Mouse (Mus musculus): ENCODE data around the gene Lce1d. TPM values are rescaled to one million over a fixed set of nuclear protein-coding genes. Genes with fewer than 3 reads are reported as not detected.

Lce1d gene
- polyA plus RNA-seq, 1 experiment from 2014 or later: not detected

DNA sequence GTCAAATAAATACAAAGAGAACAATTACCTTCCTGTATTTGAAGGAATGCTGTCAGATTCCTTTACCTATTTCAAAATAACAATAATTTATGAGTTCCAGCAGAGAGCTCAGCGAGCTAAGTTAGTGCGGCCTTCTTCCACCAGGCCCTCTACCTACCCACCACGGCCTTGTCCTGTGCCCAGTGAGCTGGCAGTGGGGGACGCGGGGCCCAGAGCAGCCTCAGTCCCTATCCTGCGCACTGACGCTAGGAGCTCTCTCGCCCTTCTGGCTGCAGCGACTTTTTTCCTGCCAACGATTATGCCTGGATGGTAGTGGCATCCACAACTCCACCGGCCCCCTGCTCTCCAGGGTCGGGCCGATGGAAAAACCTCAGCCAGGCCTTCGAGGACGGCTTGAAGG is 47.2 kb downstream of the Lce1d start:
- Histone ChIP-seq H3K4me3 (no peak overlapping the region), H3K27ac (replicated peaks) (no peak overlapping the region), H3K27me3 (replicated peaks) (no peaks in the 10 kb centered on the region), H3K4me1 (no peaks in the 10 kb centered on the region), H3K36me3 (no peaks in the 10 kb centered on the region), H3K9ac (no peak overlapping the region), H3K9me3 (no peaks in the 10 kb centered on the region), H3K4me2 (no peak overlapping the region)
- ATAC-seq (ENCODE audit: extremely low read depth, insufficient number of reproducible peaks, low FRiP score, low TSS enrichment): no peak
- WGBS: 90% methylated on average over 15 of the region's 15 CpGs

DNA sequence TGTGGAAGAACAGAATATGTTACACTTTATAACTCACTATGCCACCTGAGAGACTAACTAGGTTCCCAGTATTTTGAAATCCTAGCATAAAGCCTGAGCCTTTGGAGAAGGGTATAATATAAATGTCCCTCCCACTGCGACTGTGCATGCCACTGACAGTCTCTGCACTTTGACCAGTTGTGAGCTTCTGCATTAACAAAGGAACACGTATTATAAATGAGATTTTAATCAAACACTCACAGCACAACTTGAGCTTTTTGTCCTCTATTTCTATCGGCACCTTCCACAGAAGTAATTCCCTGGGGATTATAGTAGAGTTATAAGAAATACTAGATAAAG is 48.4 kb downstream of the Lce1d start:
- no peaks in the 10 kb centered on the region for H3K36me3 ChIP-seq
- ATAC-seq (ENCODE audit: extremely low read depth, insufficient number of reproducible peaks, low FRiP score, low TSS enrichment): no peak
- no peak overlapping the region for H3K4me3 ChIP-seq
- no peaks in the 10 kb centered on the region for H3K9me3 ChIP-seq
- WGBS: 71% methylated on average over 3 of the region's 3 CpGs
- no peak overlapping the region for H3K4me2 ChIP-seq
- no peak overlapping the region for H3K9ac ChIP-seq
- H3K27me3 ChIP-seq (replicated peaks): no peaks in the 10 kb centered on the region
- no peak overlapping the region for H3K27ac ChIP-seq (replicated peaks)
- no peaks in the 10 kb centered on the region for H3K4me1 ChIP-seq

- no peaks in the 10 kb centered on the region for H3K4me1 ChIP-seq
- no peak overlapping the region for H3K4me3 ChIP-seq
- no peaks in the 10 kb centered on the region for H3K27me3 ChIP-seq (replicated peaks)
- ATAC-seq (ENCODE audit: extremely low read depth, insufficient number of reproducible peaks, low FRiP score, low TSS enrichment): no peak
- no peaks in the 10 kb centered on the region for H3K36me3 ChIP-seq
- no peak overlapping the region for H3K27ac ChIP-seq (replicated peaks)
- H3K9ac ChIP-seq: no peak overlapping the region
- H3K4me2 ChIP-seq: no peak overlapping the region
- H3K9me3 ChIP-seq: no peaks in the 10 kb centered on the region
- 45% methylated on average over 1 of the region's 1 CpGs for WGBS
Measured at GRCm38 (mm10) chr3:92637745-92638652, 49.0 kb downstream of the Lce1d start.

Other genes with a start within 250 kb of the Lce1d start
- not detected in 2 replicates for gene Sprr1b, start 248.4 kb downstream of the Lce1d start, polyA plus RNA-seq (2015; fragmentation: Nextera tagmentation; extraction: Ambion mirVana)
- gene Sprr3, start 228.5 kb downstream of the Lce1d start, polyA plus RNA-seq (2015; fragmentation: Nextera tagmentation; extraction: Ambion mirVana): not detected in 2 replicates
- 0.19 and 0.31 TPM in 2 replicates for gene Sprr1a, start 201.3 kb downstream of the Lce1d start, polyA plus RNA-seq (2015; fragmentation: Nextera tagmentation; extraction: Ambion mirVana)
- gene Sprr4, start 186.7 kb downstream of the Lce1d start, polyA plus RNA-seq (2015; fragmentation: Nextera tagmentation; extraction: Ambion mirVana): not detected in 2 replicates
- gene 2310046K23Rik, start 152.7 kb downstream of the Lce1d start, polyA plus RNA-seq (2015; fragmentation: Nextera tagmentation; extraction: Ambion mirVana): not detected in 2 replicates
- not detected in 2 replicates for gene Ivl, start 113.5 kb downstream of the Lce1d start, polyA plus RNA-seq (2015; fragmentation: Nextera tagmentation; extraction: Ambion mirVana)
- not detected in 2 replicates for gene Smcp, start 98.2 kb downstream of the Lce1d start, polyA plus RNA-seq (2015; fragmentation: Nextera tagmentation; extraction: Ambion mirVana)
- gene 2210017I01Rik, start 79.7 kb downstream of the Lce1d start, polyA plus RNA-seq (2015; fragmentation: Nextera tagmentation; extraction: Ambion mirVana): not detected in 2 replicates
- gene Lce6a, start 65.5 kb downstream of the Lce1d start, polyA plus RNA-seq (2015; fragmentation: Nextera tagmentation; extraction: Ambion mirVana): not detected in 2 replicates
- gene Lce1a1, start 38.9 kb downstream of the Lce1d start, polyA plus RNA-seq (2015; fragmentation: Nextera tagmentation; extraction: Ambion mirVana): not detected in 2 replicates
- gene Lce1b, start 30.3 kb downstream of the Lce1d start, polyA plus RNA-seq (2015; fragmentation: Nextera tagmentation; extraction: Ambion mirVana): not detected in 2 replicates
- gene Lce1a2, start 16.9 kb downstream of the Lce1d start, polyA plus RNA-seq (2015; fragmentation: Nextera tagmentation; extraction: Ambion mirVana): not detected in 2 replicates
- gene Lce1c, start 8.0 kb downstream of the Lce1d start, polyA plus RNA-seq (2015; fragmentation: Nextera tagmentation; extraction: Ambion mirVana): not detected in 2 replicates
- gene Lce1e, start 21.9 kb upstream of the Lce1d start, polyA plus RNA-seq (2015; fragmentation: Nextera tagmentation; extraction: Ambion mirVana): not detected in 2 replicates
- gene Lce1f, start 33.1 kb upstream of the Lce1d start, polyA plus RNA-seq (2015; fragmentation: Nextera tagmentation; extraction: Ambion mirVana): not detected in 2 replicates
- not detected in 2 replicates for gene Gm38119, start 51.9 kb upstream of the Lce1d start, polyA plus RNA-seq (2015; fragmentation: Nextera tagmentation; extraction: Ambion mirVana)
- not detected in 2 replicates for gene Lce1g, start 65.1 kb upstream of the Lce1d start, polyA plus RNA-seq (2015; fragmentation: Nextera tagmentation; extraction: Ambion mirVana)
- not detected in 2 replicates for gene Lce1h, start 77.9 kb upstream of the Lce1d start, polyA plus RNA-seq (2015; fragmentation: Nextera tagmentation; extraction: Ambion mirVana)
- gene Lce1i, start 91.7 kb upstream of the Lce1d start, polyA plus RNA-seq (2015; fragmentation: Nextera tagmentation; extraction: Ambion mirVana): not detected in 2 replicates
- not detected in 2 replicates for gene Lce1j, start 103.3 kb upstream of the Lce1d start, polyA plus RNA-seq (2015; fragmentation: Nextera tagmentation; extraction: Ambion mirVana)
- gene Lce1k, start 120.7 kb upstream of the Lce1d start, polyA plus RNA-seq (2015; fragmentation: Nextera tagmentation; extraction: Ambion mirVana): not detected in 2 replicates
- gene Kprp, start 140.0 kb upstream of the Lce1d start, polyA plus RNA-seq (2015; fragmentation: Nextera tagmentation; extraction: Ambion mirVana): not detected in 2 replicates
- not detected in 2 replicates for gene Lce1l, start 164.1 kb upstream of the Lce1d start, polyA plus RNA-seq (2015; fragmentation: Nextera tagmentation; extraction: Ambion mirVana)
- not detected in 2 replicates for gene 2310050C09Rik, start 183.0 kb upstream of the Lce1d start, polyA plus RNA-seq (2015; fragmentation: Nextera tagmentation; extraction: Ambion mirVana)
- not detected in 2 replicates for gene Lce3a, start 239.0 kb upstream of the Lce1d start, polyA plus RNA-seq (2015; fragmentation: Nextera tagmentation; extraction: Ambion mirVana)
- gene Lce3b, start 245.8 kb upstream of the Lce1d start, polyA plus RNA-seq (2015; fragmentation: Nextera tagmentation; extraction: Ambion mirVana): not detected in 2 replicates